Mouse (Mus musculus): ENCODE results near the gene Atg4c. TPM values are rescaled to one million over a fixed set of nuclear protein-coding genes. Genes with fewer than 3 reads are reported as not detected.

The Atg4c gene
- total and polyA plus RNA-seq, 3 experiments = 1.8 to 6.7 (median 6.3) TPM

DNA sequence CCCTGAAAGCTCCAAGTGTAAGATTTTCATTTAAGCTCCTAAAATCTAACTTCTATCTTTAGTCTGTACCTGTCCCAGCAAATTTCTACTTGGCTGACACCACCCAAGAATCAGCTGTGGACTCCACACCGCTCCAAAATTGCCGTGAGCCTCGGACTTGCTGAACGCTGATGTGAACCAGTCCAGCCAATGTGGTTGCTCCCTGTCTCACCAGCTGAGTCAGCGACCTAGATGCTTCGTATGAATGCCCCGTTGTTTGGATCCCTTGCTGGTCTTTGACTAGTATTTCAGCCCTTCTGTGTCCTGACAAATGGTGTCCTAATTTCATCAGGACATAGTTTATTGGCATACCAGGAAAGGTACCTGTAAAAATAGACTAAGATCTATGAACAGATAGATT is 19.5 kb upstream of the Atg4c start:
- intact Hi-C loops (cut with DNase I) = no loop called here
- 91% methylated on average over 7 of the region's 7 CpGs for WGBS

DNA sequence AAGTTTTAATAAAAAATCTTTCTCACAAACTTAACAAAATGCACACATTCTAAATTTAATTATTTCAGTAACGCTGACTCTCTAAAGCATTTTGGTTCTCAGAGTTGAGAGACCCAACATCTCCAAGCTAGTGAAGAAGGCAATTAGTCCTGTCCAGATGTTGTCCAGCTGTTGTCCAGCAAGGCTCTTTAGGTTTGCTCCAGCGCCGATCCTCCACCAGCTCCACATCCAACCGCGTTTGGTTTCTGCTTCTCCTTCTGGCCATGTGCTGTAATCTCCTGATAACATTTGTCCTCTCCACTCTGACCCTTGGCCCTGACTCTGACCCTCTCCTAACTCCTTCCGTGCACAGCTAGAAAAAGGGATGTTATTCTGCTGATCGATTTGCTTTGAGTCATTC is 16.9 kb upstream of the Atg4c start:
- H3K36me3 ChIP-seq (ENCODE audit: control insufficient read depth, insufficient read depth, low read length) = peaks cover 7% of the 10 kb centered on the region
- DNase-seq = peak; percentile 18 to 28
- WGBS = 55% methylated on average over 7 of the region's 7 CpGs

More for the DNA sequence above, 19.5 kb upstream of the Atg4c start:
- DNase-seq = no peak
- TF ChIP-seq EP300 (IDR thresholded peaks at IDR 0.05; ENCODE audit: insufficient read depth, low read depth, low read length) (no peak), POLR2A (IDR thresholded peaks at IDR 0.05; ENCODE audit: insufficient read depth, low read depth, low read length) (no peak), CTCF (IDR thresholded peaks at IDR 0.05) (no peak)
- no peak overlapping the region for H3K9ac ChIP-seq (ENCODE audit: low read depth, low read length)
- H3K27ac ChIP-seq = no peak overlapping the region
- H3K79me2 ChIP-seq (replicated peaks; ENCODE audit: control insufficient read depth, insufficient read depth, low read length) = no peaks in the 10 kb centered on the region
- H3K4me3 ChIP-seq = no peak overlapping the region
- no peaks in the 10 kb centered on the region for H3K36me3 ChIP-seq (ENCODE audit: control insufficient read depth, insufficient read depth, low read length)
- H3K4me1 ChIP-seq (ENCODE audit: control insufficient read depth, insufficient read depth, low read length) = no peaks in the 10 kb centered on the region; the same call in none of the 2 replicates
- no peaks in the 10 kb centered on the region for H3K27me3 ChIP-seq (ENCODE audit: control insufficient read depth, insufficient read depth, low read length)

DNA sequence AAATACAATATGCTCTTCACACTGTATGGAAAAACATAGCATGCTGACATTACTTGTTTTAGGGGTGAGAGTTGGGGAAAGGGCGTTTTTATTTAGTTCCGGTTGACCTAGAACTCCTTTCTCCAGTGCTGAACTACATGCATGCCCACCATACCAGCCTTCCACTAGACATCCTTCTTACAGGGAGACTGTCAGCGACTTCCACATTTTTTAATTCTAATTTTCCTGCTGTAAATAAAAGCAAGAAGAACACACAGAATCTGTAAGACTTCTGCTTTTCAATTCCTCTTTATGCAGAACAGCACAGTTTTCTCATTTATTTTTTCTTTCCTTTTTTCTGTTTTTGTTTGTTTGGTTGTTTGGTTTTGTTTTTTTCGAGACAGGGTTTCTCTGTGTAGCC is 16.5 kb upstream of the Atg4c start:
- no peaks in the 10 kb centered on the region for H3K79me2 ChIP-seq (replicated peaks; ENCODE audit: control insufficient read depth, insufficient read depth, low read length)
- no peak for DNase-seq

More for the DNA sequence above, 16.9 kb upstream of the Atg4c start:
- Histone ChIP-seq H3K27ac (no peak overlapping the region; the same call in 1 of the 2 replicates), H3K9ac (ENCODE audit: low read depth, low read length) (no peak overlapping the region), H3K27me3 (ENCODE audit: control insufficient read depth, insufficient read depth, low read length) (no peaks in the 10 kb centered on the region), H3K79me2 (replicated peaks; ENCODE audit: control insufficient read depth, insufficient read depth, low read length) (no peaks in the 10 kb centered on the region), H3K4me3 (no peak overlapping the region), H3K4me1 (ENCODE audit: control insufficient read depth, insufficient read depth, low read length) (peaks cover 9% of the 10 kb centered on the region)
- TF ChIP-seq CTCF (IDR thresholded peaks at IDR 0.05) (no peak), EP300 (IDR thresholded peaks at IDR 0.05; ENCODE audit: insufficient read depth, low read depth, low read length) (no peak), POLR2A (IDR thresholded peaks at IDR 0.05; ENCODE audit: insufficient read depth, low read depth, low read length) (no peak)
- intact Hi-C loops (cut with DNase I) = no loop called here

DNA sequence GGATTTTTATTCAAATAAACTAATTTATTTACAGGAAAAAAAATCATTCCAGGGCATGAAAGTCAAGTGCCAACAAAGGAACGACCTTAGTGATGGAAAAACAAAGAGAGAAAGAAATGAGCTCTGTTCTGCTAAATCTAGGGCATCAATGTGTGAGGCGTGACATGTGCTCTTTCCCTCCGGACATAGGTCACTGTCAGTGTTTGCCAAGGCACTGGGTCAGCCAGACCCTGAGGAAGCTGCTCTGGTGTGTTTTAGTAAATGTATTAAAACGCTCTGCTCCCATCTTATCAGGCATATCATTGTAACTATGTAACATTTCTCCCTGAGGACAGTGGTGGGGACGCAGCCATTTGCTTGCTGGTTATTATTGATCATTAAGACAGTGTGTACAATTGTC is 14.9 kb upstream of the Atg4c start:
- peak in 1 of 2 experiments; percentile 19 for DNase-seq
- no peak overlapping the region for H3K9ac ChIP-seq (ENCODE audit: low read depth, low read length)
- H3K4me3 ChIP-seq = no peak overlapping the region
- H3K4me1 ChIP-seq (ENCODE audit: control insufficient read depth, insufficient read depth, low read length) = peaks cover 10% of the 10 kb centered on the region
- H3K27me3 ChIP-seq (ENCODE audit: control insufficient read depth, insufficient read depth, low read length) = no peaks in the 10 kb centered on the region
- 69% methylated on average over 5 of the region's 5 CpGs for WGBS
- no peaks in the 10 kb centered on the region for H3K79me2 ChIP-seq (replicated peaks; ENCODE audit: control insufficient read depth, insufficient read depth, low read length)
- TF ChIP-seq POLR2A (IDR thresholded peaks at IDR 0.05; ENCODE audit: insufficient read depth, low read depth, low read length) = no peak
- TF ChIP-seq EP300 (IDR thresholded peaks at IDR 0.05; ENCODE audit: insufficient read depth, low read depth, low read length) = no peak
- no peak for TF ChIP-seq CTCF (IDR thresholded peaks at IDR 0.05)
- peaks cover 7% of the 10 kb centered on the region for H3K36me3 ChIP-seq (ENCODE audit: control insufficient read depth, insufficient read depth, low read length)
- intact Hi-C loops (cut with DNase I) = no loop called here
- H3K27ac ChIP-seq = no peak overlapping the region

More for the DNA sequence above, 16.5 kb upstream of the Atg4c start:
- peaks cover 10% of the 10 kb centered on the region for H3K4me1 ChIP-seq (ENCODE audit: control insufficient read depth, insufficient read depth, low read length)
- H3K9ac ChIP-seq (ENCODE audit: low read depth, low read length) = no peak overlapping the region
- intact Hi-C loops (cut with DNase I) = no loop called here
- TF ChIP-seq EP300 (IDR thresholded peaks at IDR 0.05; ENCODE audit: insufficient read depth, low read depth, low read length) (no peak), CTCF (IDR thresholded peaks at IDR 0.05) (no peak), POLR2A (IDR thresholded peaks at IDR 0.05; ENCODE audit: insufficient read depth, low read depth, low read length) (no peak)
- H3K36me3 ChIP-seq (ENCODE audit: control insufficient read depth, insufficient read depth, low read length) = peaks cover 7% of the 10 kb centered on the region
- WGBS = 76% methylated on average over 4 of the region's 4 CpGs
- no peak overlapping the region; the same call in 1 of the 2 replicates for H3K27ac ChIP-seq
- H3K27me3 ChIP-seq (ENCODE audit: control insufficient read depth, insufficient read depth, low read length) = no peaks in the 10 kb centered on the region
- no peak overlapping the region for H3K4me3 ChIP-seq

DNA sequence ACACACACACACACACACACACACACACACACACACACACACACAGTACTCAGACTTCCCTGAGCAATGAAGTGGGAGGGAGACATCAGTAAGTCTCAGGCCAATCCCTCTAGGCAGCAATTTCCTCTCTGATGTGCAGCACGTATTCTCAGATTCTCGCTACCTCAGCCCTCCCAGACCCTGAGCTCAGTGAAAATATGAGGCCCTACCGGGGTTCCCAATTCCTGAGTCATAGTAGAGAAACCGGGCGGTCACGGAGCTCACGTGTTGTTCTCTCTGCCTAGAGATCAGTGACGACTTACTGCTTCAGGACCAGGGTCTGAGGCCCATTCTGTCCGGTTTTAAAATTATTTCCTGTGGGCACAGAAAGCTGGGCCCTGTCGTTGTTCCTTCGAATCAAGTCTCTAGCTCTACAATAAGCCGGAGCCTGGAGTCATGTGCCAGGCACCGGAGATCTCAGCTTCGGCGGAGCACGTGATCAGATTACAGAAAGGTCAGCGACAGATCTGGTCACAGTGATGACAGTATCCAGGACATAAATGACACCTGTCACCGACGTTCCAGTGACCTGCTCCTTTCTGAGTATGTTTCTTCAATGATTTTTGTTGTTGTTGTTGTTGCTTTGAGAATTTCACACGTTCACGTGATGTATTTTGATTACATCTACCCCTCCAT is 14.2 kb upstream of the Atg4c start:
- WGBS = 58% methylated on average over 21 of the region's 21 CpGs
- no peak overlapping the region for H3K4me3 ChIP-seq
- peaks cover 10% of the 10 kb centered on the region for H3K4me1 ChIP-seq (ENCODE audit: control insufficient read depth, insufficient read depth, low read length)
- no peak overlapping the region for H3K9ac ChIP-seq (ENCODE audit: low read depth, low read length)
- H3K79me2 ChIP-seq (replicated peaks; ENCODE audit: control insufficient read depth, insufficient read depth, low read length) = no peaks in the 10 kb centered on the region
- no peaks in the 10 kb centered on the region for H3K27me3 ChIP-seq (ENCODE audit: control insufficient read depth, insufficient read depth, low read length)
- H3K36me3 ChIP-seq (ENCODE audit: control insufficient read depth, insufficient read depth, low read length) = peaks cover 7% of the 10 kb centered on the region
- no peak overlapping the region for H3K27ac ChIP-seq
- intact Hi-C loops (cut with DNase I) = loop anchor here (5.0 kb wide), 4 partner anchors 57 to 437 kb away; partner anchors contain the start of gene Dock7
- TF ChIP-seq EP300 (IDR thresholded peaks at IDR 0.05; ENCODE audit: insufficient read depth, low read depth, low read length) (no peak), CTCF (IDR thresholded peaks at IDR 0.05) (no peak), POLR2A (IDR thresholded peaks at IDR 0.05; ENCODE audit: insufficient read depth, low read depth, low read length) (no peak)
- DNase-seq = peak; percentile 4 to 22

DNA sequence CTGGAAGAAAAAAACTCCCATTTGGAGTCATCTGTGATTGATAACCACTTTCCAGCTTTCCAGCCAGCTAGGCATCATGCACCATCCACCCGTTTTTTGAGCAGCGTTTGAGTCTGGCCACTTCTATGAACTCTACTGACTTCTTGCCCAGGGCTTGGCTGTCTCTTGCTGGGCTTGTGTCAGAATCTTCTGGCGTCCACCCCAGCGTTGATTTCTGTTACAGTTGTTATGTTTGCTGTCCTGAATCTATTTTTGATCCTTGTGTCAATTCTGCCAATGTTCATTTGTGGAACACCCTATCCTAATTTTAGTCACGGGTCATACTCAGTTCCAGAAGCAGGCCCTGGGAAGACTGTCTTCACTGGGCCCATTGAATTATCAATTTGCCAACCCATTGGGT is 12.8 kb upstream of the Atg4c start:
- Histone ChIP-seq H3K4me1 (ENCODE audit: control insufficient read depth, insufficient read depth, low read length) (peaks cover 10% of the 10 kb centered on the region), H3K79me2 (replicated peaks; ENCODE audit: control insufficient read depth, insufficient read depth, low read length) (no peaks in the 10 kb centered on the region), H3K9ac (ENCODE audit: low read depth, low read length) (no peak overlapping the region), H3K27me3 (ENCODE audit: control insufficient read depth, insufficient read depth, low read length) (no peaks in the 10 kb centered on the region), H3K4me3 (no peak overlapping the region), H3K27ac (peak overlapping the region; percentile 47), H3K36me3 (ENCODE audit: control insufficient read depth, insufficient read depth, low read length) (peaks cover 7% of the 10 kb centered on the region)
- TF ChIP-seq EP300 (IDR thresholded peaks at IDR 0.05; ENCODE audit: insufficient read depth, low read depth, low read length) (no peak), POLR2A (IDR thresholded peaks at IDR 0.05; ENCODE audit: insufficient read depth, low read depth, low read length) (no peak)
- WGBS = 36% methylated on average over 5 of the region's 5 CpGs
- intact Hi-C loops (cut with DNase I) = loop anchor here (5.0 kb wide), 4 partner anchors 59 to 439 kb away; partner anchors contain the start of gene Dock7
- peak; percentile 66 to 81 for DNase-seq
